Mouse (Mus musculus): Measurements from ENCODE around the gene Herc3. TPM values are rescaled to one million over a fixed set of nuclear protein-coding genes. Genes with fewer than 3 reads are reported as not detected.
A peak's percentile ranks its signal among the peaks of the same experiment; 100 is the strongest.
"Not testable (repeated sequence)": the region's sequence is repeated elsewhere in the genome, so short reads cannot be mapped to it uniquely, and the experiment has no call there.

Gene Herc3
- polyA plus RNA-seq (2015; fragmentation: Nextera tagmentation; extraction: Ambion mirVana), result 10.1 and 10.2 TPM in 2 replicates

DNA sequence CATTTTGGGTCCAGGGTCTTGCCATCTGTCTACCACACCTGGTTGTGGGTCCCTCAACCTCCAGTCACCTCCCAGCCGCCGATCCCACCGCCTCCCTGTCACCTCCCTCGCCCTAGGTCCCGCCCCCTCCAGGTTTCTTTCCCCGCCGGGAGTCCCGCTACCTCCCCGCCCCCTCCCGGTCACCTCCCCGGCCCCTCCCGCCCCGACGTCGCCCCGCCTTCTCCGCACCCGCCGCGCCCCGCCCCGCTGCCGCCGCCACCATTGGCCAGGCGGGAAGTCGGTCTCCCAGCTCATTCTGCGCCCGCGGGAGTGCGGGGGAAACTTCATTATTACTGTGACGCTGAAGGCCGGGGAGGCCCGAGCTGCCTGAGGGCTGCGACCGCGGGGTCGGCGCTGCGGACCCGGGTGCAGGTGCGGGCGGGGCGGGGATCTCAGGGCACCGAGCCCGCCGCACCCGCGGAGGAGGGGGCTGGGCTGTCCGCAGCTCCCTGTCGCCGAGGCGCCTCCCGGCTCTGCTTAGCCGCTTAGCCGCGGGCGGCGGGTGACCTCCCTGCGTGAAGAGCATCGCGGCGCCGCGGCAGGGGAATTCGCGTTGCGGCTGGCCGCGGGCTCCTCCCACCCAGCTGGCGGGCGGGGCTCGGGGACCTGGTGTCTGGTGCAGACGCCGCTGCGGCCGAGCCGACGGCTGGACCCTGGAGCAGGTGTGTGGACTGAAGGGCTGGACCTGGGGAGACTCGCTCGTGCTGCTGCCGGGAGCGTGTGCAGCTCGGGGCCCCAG lies at the start of gene Herc3:
TSS of gene Herc3 (plus strand) at position 234 of the 778 bp plus-strand sequence.
- peak; percentile 91 for ATAC-seq (ENCODE audit: insufficient read depth, low FRiP score, low read depth)
- Histone ChIP-seq H3K27ac (peak within 1 kb of the TSS; percentile 87), H3K9me3 (no peaks in the 10 kb centered on the region), H3K4me1 (no peaks in the 10 kb centered on the region), H3K4me2 (peak within 1 kb of the TSS; percentile 88), H3K9ac (peak within 1 kb of the TSS; percentile 45), H3K4me3 (replicated peaks) (peak within 1 kb of the TSS; percentile 83), H3K27me3 (replicated peaks) (no peaks in the 10 kb centered on the region), H3K36me3 (no peaks in the 10 kb centered on the region)
- under 1% methylated on average over 79 of the region's 83 CpGs for WGBS

- Histone ChIP-seq H3K4me3 (replicated peaks) (no peak overlapping the region), H3K9ac (no peak overlapping the region), H3K4me1 (no peaks in the 10 kb centered on the region), H3K4me2 (no peak overlapping the region), H3K36me3 (no peaks in the 10 kb centered on the region), H3K27ac (no peak overlapping the region), H3K27me3 (replicated peaks) (no peaks in the 10 kb centered on the region), H3K9me3 (no peaks in the 10 kb centered on the region)
- ATAC-seq (ENCODE audit: insufficient read depth, low FRiP score, low read depth), result no peak
Observed at GRCm38 (mm10) chr6:58801394-58801793, 29.9 kb upstream of the Herc3 start.

- Histone ChIP-seq H3K9ac (no peak overlapping the region), H3K4me1 (no peaks in the 10 kb centered on the region), H3K4me3 (replicated peaks) (no peak overlapping the region), H3K27me3 (replicated peaks) (no peaks in the 10 kb centered on the region), H3K36me3 (no peaks in the 10 kb centered on the region), H3K4me2 (no peak overlapping the region), H3K27ac (no peak overlapping the region), H3K9me3 (no peaks in the 10 kb centered on the region)
- ATAC-seq (ENCODE audit: insufficient read depth, low FRiP score, low read depth), result no peak
Observed at GRCm38 (mm10) chr6:58814381-58814780, 16.9 kb upstream of the Herc3 start.

- H3K36me3 ChIP-seq; H3K27ac ChIP-seq; ATAC-seq (ENCODE audit: insufficient read depth, low FRiP score, low read depth); H3K4me3 ChIP-seq (replicated peaks); H3K4me2 ChIP-seq; H3K4me1 ChIP-seq; H3K9me3 ChIP-seq; H3K27me3 ChIP-seq (replicated peaks); H3K9ac ChIP-seq: not testable (repeated sequence)
- 95% methylated on average over 6 of the region's 11 CpGs for WGBS
Observed at GRCm38 (mm10) chr6:58817037-58817436, 14.2 kb upstream of the Herc3 start.

DNA sequence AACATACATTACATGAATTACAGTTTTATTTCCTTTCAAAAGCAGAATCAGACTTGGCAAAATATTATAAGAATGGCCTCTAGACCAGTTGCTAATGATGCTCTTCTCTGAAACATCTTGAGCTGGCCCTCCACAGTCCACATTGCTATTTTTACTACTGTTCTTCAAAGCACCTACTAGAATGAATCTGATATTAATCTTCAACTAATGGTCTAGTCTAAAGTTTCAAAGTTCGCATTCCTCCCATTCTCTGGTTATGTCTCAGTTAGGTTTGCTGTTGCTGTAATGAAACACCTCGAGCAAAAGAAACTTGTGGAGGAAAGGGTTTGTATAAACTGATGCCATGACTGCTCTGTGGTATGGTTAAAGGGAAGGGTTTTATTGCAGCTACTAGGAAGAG lies 5.6 kb upstream of the Herc3 start:
- no peaks in the 10 kb centered on the region for H3K27me3 ChIP-seq (replicated peaks)
- H3K4me1 ChIP-seq, result no peaks in the 10 kb centered on the region
- no peak for ATAC-seq (ENCODE audit: insufficient read depth, low FRiP score, low read depth)
- H3K4me2 ChIP-seq, result no peak overlapping the region
- H3K9ac ChIP-seq, result no peak overlapping the region
- no peak overlapping the region for H3K4me3 ChIP-seq (replicated peaks)
- H3K36me3 ChIP-seq, result no peaks in the 10 kb centered on the region
- H3K9me3 ChIP-seq, result no peaks in the 10 kb centered on the region
- H3K27ac ChIP-seq, result no peak overlapping the region
- 77% methylated on average over 2 of the region's 2 CpGs for WGBS

- Histone ChIP-seq H3K9me3 (no peaks in the 10 kb centered on the region), H3K4me2 (no peak overlapping the region), H3K27ac (no peak overlapping the region), H3K27me3 (replicated peaks) (no peaks in the 10 kb centered on the region), H3K9ac (no peak overlapping the region), H3K4me1 (no peaks in the 10 kb centered on the region), H3K36me3 (no peaks in the 10 kb centered on the region), H3K4me3 (replicated peaks) (no peak overlapping the region)
- WGBS, result 66% methylated on average over 2 of the region's 2 CpGs
- ATAC-seq (ENCODE audit: insufficient read depth, low FRiP score, low read depth), result no peak
Observed at GRCm38 (mm10) chr6:58826089-58826488, 5.2 kb upstream of the Herc3 start.

GRCm38 (mm10) chr6:58828582-58828981 lies 2.7 kb upstream of the Herc3 start:
- 66% methylated on average over 1 of the region's 1 CpGs for WGBS
- no peak for ATAC-seq (ENCODE audit: insufficient read depth, low FRiP score, low read depth)
- Histone ChIP-seq H3K4me3 (replicated peaks) (no peak overlapping the region), H3K9ac (no peak overlapping the region), H3K4me1 (no peaks in the 10 kb centered on the region), H3K27me3 (replicated peaks) (no peaks in the 10 kb centered on the region), H3K27ac (no peak overlapping the region), H3K9me3 (no peaks in the 10 kb centered on the region), H3K36me3 (no peaks in the 10 kb centered on the region), H3K4me2 (no peak overlapping the region)

DNA sequence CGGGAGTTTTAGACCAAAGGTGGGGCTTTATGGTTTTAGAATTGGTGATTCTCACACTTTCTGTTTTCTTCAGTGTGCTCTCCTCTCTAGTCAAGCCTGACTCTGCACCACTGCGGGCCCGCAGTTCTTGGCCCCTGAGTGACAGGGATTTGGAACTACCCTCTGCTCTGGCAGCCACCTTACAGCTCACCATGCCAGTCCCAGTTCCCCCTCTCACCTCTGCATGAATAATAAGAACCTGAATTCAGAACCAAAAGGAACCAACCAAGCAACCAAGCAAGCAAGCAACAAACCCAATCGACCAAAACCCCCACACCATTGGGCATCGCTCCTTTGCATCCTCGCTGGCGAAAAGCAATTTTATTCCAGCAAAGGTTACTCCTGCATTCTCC lies 429 bp upstream of the Herc3 start:
- Histone ChIP-seq H3K9me3 (no peaks in the 10 kb centered on the region), H3K27me3 (replicated peaks) (no peaks in the 10 kb centered on the region), H3K4me2 (peak overlapping the region; percentile 88), H3K27ac (no peak overlapping the region), H3K4me1 (no peaks in the 10 kb centered on the region), H3K4me3 (replicated peaks) (peak overlapping the region; percentile 83), H3K36me3 (no peaks in the 10 kb centered on the region), H3K9ac (no peak overlapping the region)
- WGBS, result 12% methylated on average over 7 of the region's 7 CpGs
- no peak for ATAC-seq (ENCODE audit: insufficient read depth, low FRiP score, low read depth)

DNA sequence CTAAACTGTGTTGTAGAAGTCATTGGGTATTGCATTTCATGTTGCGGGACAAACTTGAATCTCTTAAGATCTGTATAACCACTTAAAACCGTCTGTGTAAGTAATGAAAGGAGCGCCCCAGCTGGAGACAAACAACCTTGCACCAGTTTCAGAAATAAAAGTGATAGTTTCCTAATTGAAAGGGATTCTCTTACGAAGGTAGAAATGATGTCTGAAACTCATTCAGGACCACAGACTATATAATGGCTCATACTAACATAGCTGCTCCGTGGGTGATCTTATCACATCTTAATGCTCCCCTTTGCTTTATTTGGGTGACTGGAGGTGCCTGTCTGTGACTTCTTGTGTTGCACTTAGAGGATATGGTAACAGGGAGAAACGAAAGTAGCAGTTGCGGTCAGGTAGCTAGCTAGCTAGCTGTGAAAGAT lies 1.3 kb downstream of the Herc3 start:
- Histone ChIP-seq H3K9me3 (no peaks in the 10 kb centered on the region), H3K4me1 (no peaks in the 10 kb centered on the region), H3K36me3 (no peaks in the 10 kb centered on the region), H3K4me2 (peak overlapping the region; percentile 88), H3K4me3 (replicated peaks) (peak overlapping the region; percentile 83), H3K27me3 (replicated peaks) (no peaks in the 10 kb centered on the region), H3K9ac (no peak overlapping the region), H3K27ac (no peak overlapping the region)
- 30% methylated on average over 7 of the region's 7 CpGs for WGBS
- ATAC-seq (ENCODE audit: insufficient read depth, low FRiP score, low read depth), result no peak

DNA sequence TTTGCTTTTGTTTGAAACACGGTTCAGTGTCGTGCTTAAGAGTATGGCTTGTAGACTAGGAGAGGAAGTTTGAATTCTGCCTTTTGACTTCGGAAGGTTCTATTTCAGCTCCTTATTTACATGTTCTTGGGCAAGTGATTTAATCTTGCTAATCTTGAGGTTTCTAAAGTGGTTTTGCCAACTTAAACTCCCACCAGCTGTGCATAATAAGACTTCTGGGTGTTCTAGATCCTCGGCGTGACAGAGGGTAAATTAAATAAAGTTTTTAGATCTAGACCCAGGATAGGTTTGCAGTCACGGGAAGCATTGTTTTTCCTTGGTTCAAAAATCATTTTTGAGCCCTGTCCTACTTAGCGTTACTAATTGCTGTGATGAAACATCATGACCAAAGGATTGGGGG lies 3.2 kb downstream of the Herc3 start:
- no peaks in the 10 kb centered on the region for H3K36me3 ChIP-seq
- no peaks in the 10 kb centered on the region for H3K4me1 ChIP-seq
- no peak overlapping the region for H3K9ac ChIP-seq
- no peak for ATAC-seq (ENCODE audit: insufficient read depth, low FRiP score, low read depth)
- no peak overlapping the region for H3K27ac ChIP-seq
- WGBS, result 84% methylated on average over 7 of the region's 7 CpGs
- no peak overlapping the region for H3K4me2 ChIP-seq
- no peaks in the 10 kb centered on the region for H3K9me3 ChIP-seq
- H3K4me3 ChIP-seq (replicated peaks), result no peak overlapping the region
- no peaks in the 10 kb centered on the region for H3K27me3 ChIP-seq (replicated peaks)

- no peak overlapping the region for H3K27ac ChIP-seq
- no peak overlapping the region for H3K4me3 ChIP-seq (replicated peaks)
- no peak overlapping the region for H3K9ac ChIP-seq
- H3K27me3 ChIP-seq (replicated peaks), result no peaks in the 10 kb centered on the region
- no peak overlapping the region for H3K4me2 ChIP-seq
- no peak for ATAC-seq (ENCODE audit: insufficient read depth, low FRiP score, low read depth)
- no peaks in the 10 kb centered on the region for H3K9me3 ChIP-seq
- no peaks in the 10 kb centered on the region for H3K36me3 ChIP-seq
- H3K4me1 ChIP-seq, result no peaks in the 10 kb centered on the region
- 70% methylated on average over 1 of the region's 1 CpGs for WGBS
Observed at GRCm38 (mm10) chr6:58835591-58835990, 4.3 kb downstream of the Herc3 start.

- H3K36me3 ChIP-seq, result no peaks in the 10 kb centered on the region
- H3K27ac ChIP-seq, result no peak overlapping the region
- H3K4me2 ChIP-seq, result no peak overlapping the region
- no peaks in the 10 kb centered on the region for H3K4me1 ChIP-seq
- no peak for ATAC-seq (ENCODE audit: insufficient read depth, low FRiP score, low read depth)
- H3K4me3 ChIP-seq (replicated peaks), result no peak overlapping the region
- H3K27me3 ChIP-seq (replicated peaks), result no peaks in the 10 kb centered on the region
- no peak overlapping the region for H3K9ac ChIP-seq
- 80% methylated on average over 2 of the region's 2 CpGs for WGBS
- no peaks in the 10 kb centered on the region for H3K9me3 ChIP-seq
Observed at GRCm38 (mm10) chr6:58836476-58836875, 5.2 kb downstream of the Herc3 start.

DNA sequence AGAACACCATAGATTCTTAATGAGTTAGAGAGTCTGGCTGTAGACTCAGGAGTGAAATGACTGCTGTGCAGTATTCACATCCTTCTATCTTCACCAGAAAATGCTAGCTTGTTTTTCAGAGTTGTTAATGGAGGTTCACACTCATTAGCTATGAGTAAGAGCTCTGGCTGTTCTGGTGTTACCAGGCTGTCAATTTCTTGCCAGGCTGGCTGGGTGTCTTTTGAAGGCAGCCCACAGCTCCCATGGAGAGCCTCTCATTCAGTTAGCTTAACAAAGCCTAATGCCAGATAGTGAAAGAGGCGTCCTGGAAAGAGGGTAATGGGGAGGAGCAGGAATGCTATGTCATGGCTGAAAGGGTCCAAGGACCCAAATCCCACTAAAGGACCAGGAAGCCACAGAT lies 6.7 kb downstream of the Herc3 start:
- WGBS, result 49% methylated on average over 1 of the region's 1 CpGs
- no peak overlapping the region for H3K9ac ChIP-seq
- no peak for ATAC-seq (ENCODE audit: insufficient read depth, low FRiP score, low read depth)
- H3K4me2 ChIP-seq, result no peak overlapping the region
- H3K9me3 ChIP-seq, result no peaks in the 10 kb centered on the region
- H3K27me3 ChIP-seq (replicated peaks), result no peaks in the 10 kb centered on the region
- H3K27ac ChIP-seq, result no peak overlapping the region
- H3K4me1 ChIP-seq, result no peaks in the 10 kb centered on the region
- no peak overlapping the region for H3K4me3 ChIP-seq (replicated peaks)
- H3K36me3 ChIP-seq, result no peaks in the 10 kb centered on the region
